Mouse (Mus musculus) R1 (cell line): ENCODE data around the gene Vps4b.

Experiments
- DNase-seq: peaks from one replicate; pipeline ENCODE4 v3.0.0-alpha.2; 2018; ENCODE audit warnings: low read depth, low spot score

Gene Vps4b

DNA sequence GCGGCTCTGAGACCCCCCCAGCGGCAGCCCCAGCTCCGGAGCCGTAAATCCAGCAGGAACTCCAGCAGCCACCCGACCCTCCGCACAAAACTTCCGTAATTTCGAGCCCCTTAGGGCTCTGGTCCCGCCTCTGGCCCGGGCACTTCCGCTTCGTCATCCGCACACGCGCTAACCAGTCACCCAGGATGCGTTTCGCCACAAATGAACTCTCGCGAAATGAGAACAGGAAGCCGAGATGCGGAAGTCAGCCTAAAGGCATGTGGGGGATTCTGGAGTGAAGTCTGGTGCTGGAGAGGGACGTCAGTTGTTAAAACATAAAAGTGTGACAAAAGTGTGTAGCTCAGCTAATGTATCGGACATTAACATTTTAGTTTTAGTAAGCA lies at the start of gene Vps4b:
Vps4b (minus strand) TSS at position 187 of the 383 bp plus-strand sequence.
- peak; percentile 97 for DNase-seq

DNA sequence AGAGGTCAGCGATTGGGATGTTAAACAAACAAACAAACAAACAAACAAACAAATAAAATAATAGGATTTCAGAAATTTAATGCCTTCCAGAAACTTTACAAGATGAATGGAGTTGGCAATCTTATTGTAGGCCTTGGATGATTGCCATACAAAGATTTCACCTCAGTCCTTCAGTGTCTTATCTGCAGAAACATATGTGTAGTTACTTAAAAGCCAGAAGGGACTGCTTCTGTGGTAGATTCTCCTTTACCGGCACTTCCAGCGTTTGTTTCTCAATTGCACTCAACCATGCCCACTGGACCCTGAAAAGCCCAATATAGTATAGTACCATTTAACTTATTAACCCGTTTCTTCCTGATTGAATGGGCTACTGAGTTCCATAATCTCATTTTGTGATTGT lies 32.3 kb upstream of the Vps4b start:
- no peak for DNase-seq

DNA sequence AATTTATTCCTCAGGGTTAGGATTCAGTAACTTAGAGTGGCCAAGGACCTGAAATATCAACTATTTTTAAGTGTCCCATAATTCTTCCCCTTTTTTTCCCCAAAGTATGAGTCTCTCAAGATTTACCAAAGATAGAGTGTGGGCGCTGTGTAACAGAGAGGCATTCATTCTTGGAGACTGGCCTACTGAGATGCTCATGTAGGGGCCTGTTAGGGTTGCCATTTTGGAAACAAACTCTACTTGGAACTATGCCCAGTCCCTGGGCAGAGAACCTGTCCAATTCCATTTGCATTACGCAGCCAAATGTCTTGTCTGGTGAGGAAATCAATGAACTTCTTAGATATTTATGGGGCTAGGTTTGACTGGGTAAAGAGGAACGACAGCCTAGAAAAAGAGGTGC lies 25.8 kb upstream of the Vps4b start:
- DNase-seq = no peak

DNA sequence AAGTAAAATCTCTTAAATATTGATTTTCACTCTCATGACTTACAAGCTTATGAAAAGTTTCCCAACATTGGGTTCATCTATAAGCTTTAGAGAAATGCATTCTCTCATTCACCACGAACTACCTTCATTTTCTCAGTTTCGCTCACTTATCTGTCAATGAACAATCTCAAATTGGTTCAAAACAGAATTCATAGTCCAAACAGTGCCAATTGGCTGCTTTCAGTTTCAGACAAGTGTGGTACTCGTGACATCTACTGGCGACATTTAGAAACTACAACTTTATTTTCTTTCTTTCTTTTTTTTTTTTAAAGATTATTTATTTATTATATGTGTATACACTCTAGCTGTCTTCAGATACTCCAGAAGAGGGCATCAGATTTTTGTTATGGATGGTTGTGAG lies 21.8 kb upstream of the Vps4b start:
- DNase-seq = peak; percentile 22

DNA sequence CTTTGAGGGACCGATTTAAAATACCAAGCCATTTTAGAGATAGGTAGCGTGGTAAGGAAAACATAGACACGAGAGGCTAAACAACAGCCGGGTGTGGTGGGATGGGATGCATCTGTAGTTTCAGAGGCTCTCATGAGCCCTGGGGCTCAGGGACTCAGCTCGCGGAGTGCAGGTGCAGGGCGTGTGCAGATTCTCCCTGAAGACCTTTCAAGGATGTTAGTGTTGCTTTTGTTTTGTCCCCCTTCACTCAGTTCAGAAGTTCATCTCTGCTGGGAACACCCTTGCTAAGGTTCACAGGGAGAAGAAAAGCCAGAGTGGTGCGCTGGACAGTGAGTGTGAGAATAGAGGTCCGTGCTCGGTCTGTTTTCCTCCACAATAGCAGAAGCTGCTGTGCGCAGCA lies 20.2 kb upstream of the Vps4b start:
- DNase-seq = peak; percentile 23

DNA sequence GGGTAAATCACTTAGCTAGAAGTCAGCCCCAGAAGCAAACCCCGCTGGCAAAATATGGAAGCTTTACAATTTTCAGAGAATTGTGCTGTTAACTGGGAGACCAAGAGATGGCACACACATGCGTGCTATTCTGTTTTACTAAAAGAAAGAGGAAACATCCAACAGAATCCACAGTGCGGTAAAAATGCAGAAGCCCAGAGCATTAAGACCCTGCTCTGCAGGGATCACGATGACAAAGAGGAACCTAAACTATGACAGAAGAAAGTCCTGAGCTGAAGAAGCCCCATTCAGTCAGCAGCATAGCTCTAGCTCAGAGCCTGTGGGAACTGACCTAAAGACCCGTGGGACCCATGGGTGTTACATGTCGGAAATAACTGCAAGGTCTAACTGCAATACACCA lies 18.7 kb upstream of the Vps4b start:
- DNase-seq = no peak

DNA sequence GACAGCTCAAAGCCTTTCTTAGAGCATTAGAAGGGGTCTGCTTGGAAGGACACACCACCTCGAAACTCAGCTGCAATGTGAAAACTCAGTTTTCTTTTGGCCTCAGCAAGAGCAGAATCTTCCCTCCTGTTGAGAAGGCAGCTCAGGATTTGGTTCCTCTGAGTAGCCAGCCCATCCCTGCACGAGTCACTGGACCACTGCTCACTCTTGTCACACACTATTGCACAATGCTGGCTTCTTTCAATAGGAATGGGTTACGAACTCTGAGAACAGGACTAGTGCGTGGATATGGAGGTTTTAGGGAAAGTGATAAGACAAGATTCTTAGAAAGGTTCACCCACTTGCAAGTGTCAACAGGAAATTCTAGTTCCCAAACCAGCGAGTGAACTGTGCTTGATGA lies 18.3 kb upstream of the Vps4b start:
- DNase-seq = no peak

DNA sequence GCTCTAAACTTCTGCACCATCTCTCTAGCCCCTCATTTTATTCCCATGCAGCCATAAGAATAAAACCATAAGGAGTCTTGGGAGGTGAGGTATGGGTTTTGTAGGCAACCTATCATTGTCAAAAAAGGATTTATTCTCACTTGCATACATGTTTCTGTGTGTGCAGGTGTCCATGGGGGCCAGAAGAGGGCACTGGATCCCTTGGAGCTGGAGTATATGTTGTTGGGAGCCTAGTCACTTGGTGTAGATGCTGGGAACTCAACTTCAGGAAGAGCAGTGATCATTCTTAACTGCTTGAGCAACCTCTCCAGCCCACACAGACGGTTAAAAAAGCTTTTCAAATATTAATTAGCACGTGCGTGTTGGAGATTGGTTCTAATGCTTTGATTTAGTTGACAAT lies 3.4 kb upstream of the Vps4b start:
- peak; percentile 21 for DNase-seq

DNA sequence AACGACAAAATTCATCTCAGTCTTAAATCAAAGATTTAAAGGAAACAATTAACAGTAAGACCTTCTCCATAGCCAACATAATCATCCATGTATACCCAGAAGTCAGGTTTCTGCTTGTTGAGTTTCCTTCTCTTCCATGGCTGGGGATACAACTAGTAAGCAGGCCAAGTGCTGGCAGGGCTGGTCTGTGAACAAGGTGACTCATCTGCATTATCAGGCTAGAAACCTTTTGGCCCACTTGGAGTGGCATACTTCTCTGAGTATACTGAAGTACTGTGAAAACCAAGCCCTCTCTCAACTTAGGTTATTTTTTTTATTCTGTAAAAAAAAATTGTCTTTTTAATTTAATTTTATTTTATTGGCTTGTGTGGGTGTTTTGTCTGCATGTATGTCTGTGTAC lies 2.9 kb upstream of the Vps4b start:
- no peak for DNase-seq

DNA sequence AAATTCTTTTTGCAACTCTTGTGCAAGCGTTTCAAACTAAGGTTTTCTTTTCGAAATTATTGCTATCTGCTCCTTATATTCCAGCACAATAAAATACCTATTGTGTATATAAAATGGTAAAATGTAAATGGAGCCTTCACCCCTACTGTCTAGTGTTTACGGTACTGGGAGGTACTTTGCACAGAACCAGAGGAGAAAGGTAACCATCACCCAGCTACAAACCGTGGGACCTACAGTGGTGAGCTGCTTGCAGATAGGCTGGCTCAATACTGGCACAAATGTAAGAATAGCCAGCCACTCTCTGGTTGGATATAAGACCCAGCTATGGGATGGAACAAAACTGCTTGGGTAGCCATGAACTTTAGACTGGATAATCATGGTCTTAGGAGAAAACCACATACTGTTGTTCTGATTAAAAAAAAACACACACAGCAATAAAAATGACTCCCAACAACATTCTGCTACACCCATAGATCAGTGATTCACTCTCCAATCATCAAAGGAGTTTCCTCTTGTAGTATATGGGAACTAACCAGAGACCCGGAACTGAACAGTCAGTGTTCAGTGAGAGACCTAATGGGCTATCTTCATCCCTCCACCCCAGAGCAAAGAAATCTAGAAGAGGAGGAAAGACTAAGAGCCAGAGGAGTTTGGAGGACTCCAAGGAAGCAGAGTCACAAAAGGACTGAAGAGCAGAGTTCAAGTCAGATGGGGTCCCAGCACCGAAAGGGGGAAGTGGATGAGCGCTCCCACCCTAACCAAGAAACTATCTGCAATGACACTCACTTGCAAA lies 655 bp upstream of the Vps4b start:
- DNase-seq = peak; percentile 18

DNA sequence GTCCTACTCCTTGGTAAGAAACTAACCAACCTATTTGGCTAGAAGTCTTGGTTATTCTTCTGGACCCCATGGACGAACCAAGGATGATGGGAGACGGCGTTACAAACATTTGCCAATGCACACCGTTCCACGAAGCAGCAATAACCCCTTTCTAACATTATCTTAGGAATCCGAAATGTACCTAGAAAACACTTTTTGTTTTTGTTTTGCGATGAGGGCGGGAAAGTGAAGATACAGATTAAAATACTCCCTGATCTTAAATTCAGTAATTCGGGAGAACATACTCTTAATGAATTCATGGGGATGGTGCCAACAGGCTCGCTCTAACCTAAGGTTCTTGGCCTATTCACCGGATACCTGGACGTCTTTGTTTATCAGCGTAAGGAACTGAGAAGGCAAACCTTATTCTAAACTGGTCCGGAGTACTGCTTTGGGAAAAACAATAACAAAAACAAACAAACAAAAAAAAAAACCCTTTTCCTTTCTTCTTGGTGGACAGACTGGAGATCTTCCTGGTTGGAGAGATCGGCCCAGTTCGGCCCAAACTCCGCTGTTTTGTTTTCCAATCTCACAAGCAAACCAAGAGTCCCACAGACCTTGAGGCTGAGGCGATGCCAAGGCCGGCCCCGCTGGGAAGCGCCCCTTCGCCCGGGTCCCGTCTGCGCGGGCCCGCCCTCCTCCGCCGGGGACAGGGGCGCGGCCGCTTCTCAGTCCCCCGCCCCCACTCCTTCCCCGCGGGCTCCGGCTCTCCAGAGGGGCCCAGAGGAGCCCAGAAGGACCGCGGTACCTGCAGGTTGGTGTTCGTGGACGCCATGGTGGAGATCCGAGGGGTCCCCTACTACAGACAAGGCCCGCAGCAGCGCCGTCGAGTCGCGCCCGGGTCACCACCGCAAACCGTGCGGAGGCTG lies 640 bp downstream of the Vps4b start:
- DNase-seq = no peak

DNA sequence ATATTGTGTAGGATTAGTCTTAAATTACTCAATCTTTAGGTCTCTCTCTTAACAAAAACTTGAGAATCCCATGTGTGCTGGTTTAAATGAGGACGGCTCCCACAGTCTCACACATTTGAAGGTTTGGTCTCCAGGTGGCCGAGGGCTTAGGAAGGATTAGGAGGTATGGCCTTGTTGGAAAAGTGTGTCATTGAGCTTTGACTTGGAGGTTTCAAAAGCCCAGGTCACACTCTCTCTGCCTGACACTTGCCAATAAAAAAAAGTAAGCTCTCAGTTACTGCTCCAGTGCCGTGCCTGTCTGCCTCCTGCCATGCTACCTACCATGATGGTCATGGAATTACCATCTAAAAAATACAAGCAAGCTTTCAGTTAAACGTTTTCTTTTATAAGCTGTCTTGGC lies 21.6 kb downstream of the Vps4b start:
- DNase-seq = no peak

DNA sequence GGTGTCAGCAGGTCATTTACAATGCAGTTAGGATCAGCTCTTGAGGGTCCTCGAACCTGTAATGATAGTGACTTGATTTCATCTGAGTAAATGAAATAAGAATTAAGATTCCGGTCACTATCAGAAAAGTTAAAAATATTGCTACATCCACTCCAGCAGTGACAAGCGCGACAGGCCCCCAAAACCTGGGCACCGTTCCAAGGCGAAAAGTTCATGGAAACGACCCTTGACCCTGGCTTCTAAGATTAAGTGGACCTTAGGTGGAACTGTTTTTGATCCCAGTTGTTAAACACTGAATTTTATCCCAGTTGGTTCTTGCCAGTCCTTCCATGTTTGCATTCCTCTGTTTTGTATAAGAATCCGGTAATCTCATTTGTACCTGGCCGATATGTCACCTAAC lies 22.4 kb downstream of the Vps4b start:
- DNase-seq = no peak

DNA sequence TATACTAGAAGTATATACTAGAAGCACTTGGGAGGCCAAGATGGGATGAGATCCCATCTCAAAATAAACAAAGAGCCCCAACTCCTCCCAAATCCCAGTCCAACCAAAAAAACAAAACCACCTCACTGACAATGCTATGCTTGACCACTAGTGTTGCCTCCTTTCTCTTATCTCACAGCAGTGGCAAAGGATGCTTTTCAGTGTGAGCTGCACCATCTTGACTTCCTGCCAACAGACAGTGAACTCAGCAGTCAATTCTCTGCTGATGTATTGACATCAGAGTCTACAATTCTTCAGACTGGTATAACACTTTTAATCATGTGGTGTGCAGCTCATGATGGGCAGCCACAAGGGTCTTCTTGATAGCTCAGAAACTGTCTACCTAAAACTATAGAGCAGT lies 27.8 kb downstream of the Vps4b start:
- DNase-seq = no peak

DNA sequence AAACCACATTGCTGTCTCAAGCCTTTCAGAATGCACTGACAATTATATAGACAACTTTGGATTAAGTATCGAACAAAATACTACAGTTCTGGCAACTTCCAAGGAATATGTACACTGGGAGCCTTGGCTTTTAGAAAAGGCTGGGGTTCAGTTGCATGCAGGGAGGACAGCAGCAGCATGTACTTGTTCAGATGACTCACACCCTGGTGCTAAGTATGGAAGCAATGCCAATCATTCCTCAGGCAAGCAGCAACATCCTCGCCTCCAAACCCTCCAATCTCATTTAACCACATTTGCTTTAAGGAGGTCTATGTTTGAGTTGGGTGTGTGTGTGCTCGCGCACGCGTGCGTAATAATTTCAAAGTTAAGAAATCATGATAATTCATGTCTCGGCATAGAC lies 30.8 kb downstream of the Vps4b start:
- no peak for DNase-seq

DNA sequence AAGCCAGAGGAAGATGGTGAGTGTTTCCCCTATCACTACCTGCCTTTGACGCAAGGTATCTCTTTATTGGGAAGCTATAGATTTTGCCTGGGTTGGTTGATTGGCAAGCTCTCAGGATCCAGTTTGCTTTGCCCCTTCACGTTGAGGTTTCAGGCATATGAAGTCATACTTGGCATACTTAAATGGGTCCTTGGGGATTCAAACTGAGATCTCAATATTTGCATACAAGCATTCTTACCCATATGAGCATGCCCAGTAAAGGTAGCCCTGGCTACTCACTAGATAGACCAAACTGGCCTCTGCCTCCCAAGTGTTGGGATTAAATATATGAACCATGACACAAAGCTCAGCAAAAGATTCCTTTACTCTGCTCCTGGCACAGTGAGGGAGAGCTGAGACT lies 31.7 kb downstream of the Vps4b start:
- DNase-seq = no peak

DNA sequence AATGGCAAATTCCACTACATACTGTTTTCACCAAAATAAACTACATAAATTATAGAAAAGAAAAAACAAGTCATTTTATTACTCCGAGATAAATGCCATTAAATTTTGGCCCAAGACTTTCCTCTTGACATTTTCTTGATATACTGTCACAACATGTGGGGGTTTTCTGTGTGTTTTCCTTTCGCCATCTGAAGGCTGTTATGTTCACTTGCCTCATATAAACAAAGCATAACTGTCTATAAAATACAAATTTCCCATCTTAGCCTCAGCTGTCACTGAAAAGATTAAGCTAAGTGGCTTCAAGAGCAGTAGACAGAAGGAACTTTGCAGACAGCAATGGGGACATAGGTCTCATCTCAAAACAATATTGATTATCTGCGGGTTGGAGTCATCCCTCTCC lies 32.2 kb downstream of the Vps4b start:
- no peak for DNase-seq

DNA sequence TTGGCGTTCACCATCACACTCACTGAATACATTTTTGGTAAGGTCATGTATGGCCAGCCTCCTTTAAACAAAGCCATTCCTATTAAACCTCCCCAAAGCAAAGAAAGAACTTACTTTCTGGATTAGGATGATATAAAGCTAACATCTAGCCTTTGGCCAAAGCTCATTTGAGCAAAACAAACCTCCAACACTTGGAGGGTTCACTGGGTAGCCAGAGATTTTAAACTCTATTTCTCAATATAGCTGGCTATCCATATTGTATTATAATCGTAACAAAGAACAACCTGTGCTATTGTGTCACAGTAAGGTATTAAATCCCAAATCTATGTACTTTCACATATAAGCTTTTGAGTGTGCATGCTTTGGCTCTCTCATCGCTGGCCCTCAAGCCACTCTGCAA lies 35.8 kb downstream of the Vps4b start:
- no peak for DNase-seq

DNA sequence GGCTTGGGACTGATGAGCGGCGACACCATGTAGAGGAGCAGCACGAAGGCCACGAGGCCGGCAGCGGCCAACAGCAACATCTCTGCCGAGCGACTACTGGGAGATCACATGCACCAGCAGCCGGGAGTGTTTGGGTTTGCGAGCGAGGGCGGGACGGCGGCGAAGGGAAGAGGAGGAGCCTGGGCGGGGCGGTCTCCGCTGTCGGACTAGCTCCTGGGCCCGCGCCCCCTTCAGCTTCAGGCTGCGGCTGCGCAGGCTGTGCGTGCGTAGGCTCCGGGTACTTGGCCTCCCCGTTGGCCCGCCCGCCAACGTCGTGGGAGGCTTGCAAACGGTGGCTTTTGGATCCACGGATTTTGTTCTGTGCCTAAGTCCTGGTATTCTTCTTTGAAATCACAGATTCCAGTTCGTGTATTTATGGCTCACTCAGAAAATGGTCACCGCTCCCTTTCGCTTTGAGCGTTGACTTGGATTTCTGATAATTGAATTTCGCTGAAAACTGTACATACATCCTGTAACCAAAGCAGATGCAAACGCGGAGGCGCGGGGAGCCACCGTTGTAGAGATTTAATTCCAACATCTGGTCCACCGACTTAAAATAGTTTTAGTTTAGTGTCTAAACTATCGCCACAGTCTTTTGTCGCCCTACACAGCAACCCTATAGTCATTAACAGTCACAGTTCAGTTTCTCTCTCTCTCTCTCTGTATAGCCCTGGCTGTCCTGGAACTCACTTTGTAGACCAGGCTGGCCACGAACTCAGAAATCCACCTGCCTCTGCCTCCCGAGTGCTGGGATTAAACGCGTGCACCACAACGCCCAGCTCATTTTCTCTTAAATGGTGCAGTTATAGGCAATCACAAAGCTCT lies 36.7 kb downstream of the Vps4b start, which contains the start of gene Kdsr:
Kdsr (minus strand) TSS at position 156 of the 864 bp plus-strand sequence.
- DNase-seq = peak; percentile 93

DNA sequence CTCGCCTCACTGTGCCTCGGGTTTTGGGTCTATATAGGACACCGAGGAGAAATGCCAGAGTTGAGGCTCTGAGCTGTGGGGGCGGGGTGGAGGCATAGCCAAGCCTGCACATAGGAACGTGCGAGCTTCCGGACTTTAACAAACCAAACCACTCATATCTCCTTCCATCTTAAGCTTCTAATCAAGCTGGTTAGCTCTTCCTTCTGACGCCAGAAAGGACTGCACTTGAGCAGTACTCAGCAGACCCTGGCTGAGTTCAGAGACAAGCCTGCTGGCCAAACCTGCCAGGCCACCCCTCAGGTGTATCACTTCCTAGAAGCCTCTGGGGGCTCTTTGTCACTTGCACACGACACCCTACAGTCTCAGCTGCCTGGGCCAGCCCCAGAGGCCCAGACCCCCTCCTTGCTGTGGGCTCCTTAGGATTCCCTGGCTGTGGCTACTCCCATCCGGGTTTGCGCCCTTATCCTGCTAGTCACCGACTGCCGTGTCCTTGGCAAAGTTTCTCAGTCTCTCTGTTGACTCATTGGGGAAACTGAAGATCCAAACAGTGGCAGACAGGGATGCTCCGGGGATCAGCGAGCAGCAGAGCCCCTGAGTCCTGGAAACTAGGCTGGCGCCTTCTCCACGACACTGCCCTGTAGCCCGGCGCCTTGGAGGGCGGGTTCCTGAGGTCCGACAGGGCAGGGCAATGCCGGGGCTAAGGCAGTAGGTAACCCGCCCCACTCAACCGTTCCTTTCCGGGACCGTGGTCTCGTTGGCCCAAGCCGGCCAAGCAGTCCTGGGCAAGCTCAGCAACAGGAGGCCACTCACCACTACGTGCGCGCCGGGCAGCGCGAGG lies 37.6 kb downstream of the Vps4b start:
- DNase-seq = peak; percentile 58

DNA sequence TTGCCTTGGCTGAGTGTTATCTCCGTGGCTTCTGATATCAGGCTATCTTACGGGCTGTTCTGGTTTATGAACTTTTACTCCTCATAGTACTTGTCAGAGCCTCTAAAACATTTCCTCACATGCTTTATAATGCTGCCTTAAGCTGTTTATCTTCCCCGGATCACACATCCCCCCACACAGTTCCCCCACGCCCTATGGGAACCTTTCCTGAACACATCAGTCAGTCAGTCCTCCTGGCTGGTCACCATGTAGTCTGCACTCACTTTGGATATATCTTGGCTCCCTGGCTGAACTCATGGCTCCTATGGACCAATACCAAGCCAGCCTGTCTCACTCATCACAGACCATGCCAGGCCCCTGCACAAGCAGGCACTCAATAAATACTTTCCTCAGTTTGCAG lies 39.9 kb downstream of the Vps4b start:
- DNase-seq = no peak
